Mouse (Mus musculus) kidney, postnatal 25 days (tissue): ENCODE measurements around the gene H2-DMb2.
A peak's percentile ranks its signal among the peaks of the same experiment; 100 is the strongest.

Source experiments
- DNase-seq, 2 experiments: peaks; one replicate each; pipeline ENCODE4 v3.0.0; 2021; ENCODE audit warnings: mixed read lengths in 2 of 2

The H2-DMb2 gene

GRCm38 (mm10) chr17:34143033-34143432 lies at the start of gene H2-DMb2:
Gene H2-DMb2, plus strand, starts transcription at chr17:34143307.
- peak; percentile 41 to 71 for DNase-seq

- no peak for DNase-seq
Observed at GRCm38 (mm10) chr17:34094283-34095035, 48.6 kb upstream of the H2-DMb2 start.

GRCm38 (mm10) chr17:34096497-34097010 lies 46.6 kb upstream of the H2-DMb2 start:
- no peak for DNase-seq

DNA sequence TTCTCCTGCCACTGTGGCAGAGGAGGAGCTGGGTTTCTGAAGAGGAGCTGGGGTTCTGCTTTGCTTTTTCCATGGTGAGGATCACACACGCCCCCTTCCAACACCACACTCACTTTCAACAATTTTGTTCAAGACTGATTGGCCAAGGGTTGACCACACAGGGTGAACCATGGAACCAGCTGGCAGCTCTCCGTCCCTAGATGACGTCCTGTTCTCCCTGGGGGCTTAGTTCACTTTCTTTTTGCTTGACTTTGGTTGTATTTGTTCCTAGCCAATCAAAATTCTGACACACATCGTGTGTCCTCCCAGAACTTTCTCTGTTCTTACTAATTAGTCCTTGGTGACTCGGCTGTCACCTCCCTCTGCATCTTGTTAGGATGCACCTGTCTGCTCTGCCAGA lies 45.8 kb upstream of the H2-DMb2 start:
- DNase-seq = no peak

GRCm38 (mm10) chr17:34098709-34099479 lies 44.2 kb upstream of the H2-DMb2 start:
- peak; percentile 45 to 59 for DNase-seq

DNA sequence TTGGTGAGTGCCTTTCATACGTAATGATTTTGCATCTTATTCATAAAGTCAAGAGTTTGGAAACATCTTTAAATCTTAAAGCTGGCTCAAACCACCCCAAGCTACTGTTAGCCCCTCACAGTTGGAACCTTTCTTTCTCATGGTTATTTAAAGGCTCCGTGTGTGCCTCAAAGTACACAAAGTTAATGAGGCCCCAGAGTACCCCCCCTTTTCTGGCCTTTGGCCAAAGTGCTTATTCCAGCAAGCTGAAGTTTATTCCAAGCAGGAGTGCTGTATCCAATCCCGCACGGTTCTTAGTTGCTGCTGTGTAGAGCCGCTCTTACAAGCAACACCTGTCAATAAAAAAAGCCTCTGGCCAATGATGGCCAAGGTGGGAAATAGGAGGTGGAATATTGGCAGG lies 43.6 kb upstream of the H2-DMb2 start:
- peak; percentile 72 to 73 for DNase-seq

DNA sequence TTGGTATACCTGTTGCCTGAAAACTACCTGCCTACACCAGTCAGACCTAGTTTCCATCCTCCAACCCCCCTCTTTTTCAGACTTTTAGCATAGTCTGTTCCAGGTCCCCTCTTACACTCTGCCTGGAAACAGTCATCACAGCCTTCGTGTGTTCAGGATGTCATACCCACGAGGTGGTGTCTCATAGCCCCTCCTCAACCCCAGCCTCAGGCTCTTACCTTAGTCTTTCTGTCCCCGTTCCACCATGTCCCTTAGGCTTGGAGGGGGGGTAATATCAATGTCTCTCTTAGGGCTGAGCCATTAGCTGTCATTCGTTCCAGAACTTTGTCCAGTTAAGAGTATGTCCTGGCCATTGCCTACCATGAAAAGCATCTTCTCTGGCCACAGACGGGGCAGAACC lies 41.9 kb upstream of the H2-DMb2 start:
- no peak for DNase-seq

GRCm38 (mm10) chr17:34101604-34102032 lies 41.5 kb upstream of the H2-DMb2 start:
- peak; percentile 93 to 99 for DNase-seq

DNA sequence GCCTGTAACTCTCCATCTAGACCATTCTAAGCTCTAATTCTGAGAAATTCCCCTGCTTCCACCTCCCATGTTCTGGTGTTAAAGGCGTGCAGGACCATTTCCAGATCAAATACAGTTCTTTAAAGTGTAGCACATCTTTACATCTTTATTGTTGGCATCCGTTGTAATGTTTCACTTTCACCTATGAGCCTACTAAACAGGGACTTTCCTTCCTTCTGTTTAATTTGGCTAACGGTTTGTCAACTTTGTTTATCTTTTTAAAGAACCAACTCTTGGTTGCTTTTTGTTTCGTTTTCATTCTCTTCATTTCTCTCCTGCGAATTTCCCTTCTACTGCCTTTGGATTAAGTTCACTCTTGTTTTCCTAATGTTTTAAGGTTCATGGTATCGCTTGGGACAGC lies 40.3 kb upstream of the H2-DMb2 start:
- no peak for DNase-seq

DNA sequence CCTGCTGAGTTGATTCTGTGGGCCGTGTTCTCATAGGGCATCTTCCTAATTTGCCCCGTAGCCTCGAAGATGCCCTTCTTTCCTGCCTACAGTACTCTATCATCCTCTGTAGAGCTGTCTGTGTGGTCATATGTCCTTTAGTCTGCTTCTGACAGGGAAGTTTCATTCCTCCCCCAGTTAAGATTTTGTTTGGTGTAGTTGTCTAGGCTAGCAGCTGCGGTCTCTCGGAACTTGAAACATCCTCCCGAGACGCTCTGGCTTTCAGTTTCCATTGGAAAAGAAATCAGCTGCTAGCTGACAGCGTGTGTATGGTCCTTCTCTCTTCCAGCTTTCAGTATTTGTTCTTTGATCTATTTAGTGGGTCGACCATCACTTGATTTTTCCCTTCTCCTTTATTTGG lies 38.3 kb upstream of the H2-DMb2 start:
- DNase-seq = no peak

- no peak for DNase-seq
Observed at GRCm38 (mm10) chr17:34106555-34106954, 36.6 kb upstream of the H2-DMb2 start.

DNA sequence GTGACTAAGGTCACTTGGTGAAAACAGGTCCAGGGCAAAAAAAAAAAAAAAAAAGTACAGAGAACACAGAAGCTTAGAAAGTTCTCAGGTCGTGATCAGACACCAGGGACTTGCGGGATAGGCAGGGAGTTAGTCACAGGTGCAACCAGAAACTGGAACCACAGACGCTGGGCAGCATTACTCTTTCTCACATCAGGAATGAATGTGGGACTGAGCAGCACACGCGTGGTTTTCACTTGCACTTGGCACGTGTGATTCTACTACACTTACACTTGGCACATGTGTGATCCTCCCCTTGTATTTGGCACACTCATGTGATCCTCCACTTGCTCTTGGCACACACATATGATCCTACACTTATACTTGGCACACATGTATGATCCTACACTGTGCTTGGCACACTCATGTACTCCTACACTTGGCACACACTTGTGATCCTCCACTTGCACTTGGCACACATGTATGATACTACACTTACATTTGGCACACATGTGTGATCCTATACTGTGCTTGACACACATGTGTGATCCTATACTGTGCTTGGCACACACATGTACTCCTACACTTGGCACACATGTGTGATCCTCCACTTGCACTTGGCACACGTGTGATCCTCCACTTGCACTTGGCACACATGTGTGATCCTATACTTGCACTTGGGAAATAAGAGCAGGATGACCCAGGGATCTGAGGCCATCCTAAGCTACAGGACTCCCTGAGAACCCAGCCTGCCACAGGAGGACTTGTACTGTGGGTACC lies 35.8 kb upstream of the H2-DMb2 start:
- no peak for DNase-seq

- DNase-seq = no peak
Observed at GRCm38 (mm10) chr17:34108460-34108859, 34.6 kb upstream of the H2-DMb2 start.

DNA sequence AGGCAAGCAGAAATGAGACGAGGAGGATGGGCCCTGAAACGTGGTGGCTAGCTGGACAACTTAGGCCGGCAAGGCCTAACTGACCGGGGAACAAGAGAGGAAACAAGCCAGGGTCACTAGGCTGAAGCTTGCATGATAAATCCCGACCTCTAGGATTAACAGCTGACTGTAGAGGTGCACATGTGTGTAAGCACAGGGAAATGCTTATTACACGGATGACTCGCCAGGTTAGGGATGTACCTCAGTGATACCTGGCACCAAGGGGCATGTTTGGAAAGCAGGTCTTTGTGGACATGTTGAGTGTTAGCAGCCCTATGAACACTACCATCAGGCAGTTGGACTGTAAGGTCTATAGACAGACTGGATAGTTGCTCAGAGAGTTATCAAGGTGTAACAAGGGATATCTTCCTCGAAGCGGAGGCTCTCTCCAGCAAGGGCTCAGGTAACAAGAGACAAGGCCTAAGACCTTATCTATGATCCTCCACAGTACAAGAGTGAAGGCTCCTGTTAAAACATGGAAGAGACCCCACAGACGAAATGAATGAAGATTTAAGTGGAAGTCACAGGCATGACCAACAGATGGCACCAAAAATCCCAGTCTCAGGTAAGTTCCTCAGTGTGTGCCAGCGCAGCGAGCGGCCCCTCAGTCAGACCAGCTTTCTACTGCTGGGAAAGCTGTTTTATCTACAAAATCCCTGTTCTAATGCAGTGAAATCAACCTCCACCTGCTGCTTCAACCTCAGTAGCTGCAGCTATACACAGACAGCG lies 33.9 kb upstream of the H2-DMb2 start:
- DNase-seq = peak in 1 of 2 experiments; percentile 39

DNA sequence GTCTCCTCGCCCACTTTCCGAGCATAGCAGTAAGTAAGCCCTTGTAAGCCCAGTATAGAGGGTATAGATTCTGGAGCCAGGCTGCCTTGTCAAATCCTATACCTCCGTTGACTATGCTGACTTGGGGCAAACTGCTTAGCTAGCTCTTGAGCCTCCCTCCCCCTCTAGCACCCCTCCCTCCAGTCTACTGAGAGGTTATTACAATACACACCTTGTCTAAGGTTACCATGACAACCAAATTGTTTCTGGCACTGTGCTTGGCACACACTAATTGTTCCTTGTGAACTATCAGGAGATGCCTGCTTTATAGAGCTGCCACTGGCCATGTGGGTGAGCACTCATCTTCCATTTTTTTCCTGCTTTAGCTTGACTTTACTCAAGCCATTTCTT lies 33.3 kb upstream of the H2-DMb2 start:
- DNase-seq = no peak

GRCm38 (mm10) chr17:34110309-34110708 lies 32.8 kb upstream of the H2-DMb2 start:
- no peak for DNase-seq

GRCm38 (mm10) chr17:34114114-34114513 lies 29.0 kb upstream of the H2-DMb2 start:
- DNase-seq = no peak

DNA sequence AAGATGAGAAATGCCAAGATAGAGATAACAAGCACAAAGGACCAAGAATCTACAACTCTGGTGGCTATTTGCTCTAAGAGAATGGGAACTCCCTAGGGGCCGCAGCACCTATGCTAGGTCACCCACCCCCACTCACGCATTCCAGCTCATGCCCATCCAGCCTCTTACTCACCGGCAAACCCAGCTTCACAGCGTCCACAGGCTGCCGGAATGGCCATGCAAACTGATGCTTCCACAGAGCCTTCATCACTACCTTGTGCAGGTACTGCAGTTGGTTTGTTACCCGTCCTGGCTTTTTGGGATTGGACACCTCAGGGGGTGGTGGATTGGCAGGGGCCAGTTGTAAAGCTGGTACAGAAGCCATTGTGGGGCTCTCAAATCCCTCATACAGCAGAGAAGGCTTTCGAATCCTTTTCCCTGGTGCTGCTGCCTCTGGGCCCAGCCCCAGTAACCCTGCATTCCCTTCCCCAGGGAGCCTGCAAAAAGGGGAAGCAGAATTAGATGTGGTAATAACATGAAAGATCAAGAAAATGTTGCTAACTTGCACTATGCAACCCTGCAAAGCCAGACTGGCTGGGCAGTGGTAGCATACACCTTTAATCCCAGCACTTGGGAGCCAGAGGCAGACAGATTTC lies 26.3 kb upstream of the H2-DMb2 start:
- DNase-seq = no peak

- no peak for DNase-seq
Observed at GRCm38 (mm10) chr17:34117421-34118112, 25.5 kb upstream of the H2-DMb2 start.

DNA sequence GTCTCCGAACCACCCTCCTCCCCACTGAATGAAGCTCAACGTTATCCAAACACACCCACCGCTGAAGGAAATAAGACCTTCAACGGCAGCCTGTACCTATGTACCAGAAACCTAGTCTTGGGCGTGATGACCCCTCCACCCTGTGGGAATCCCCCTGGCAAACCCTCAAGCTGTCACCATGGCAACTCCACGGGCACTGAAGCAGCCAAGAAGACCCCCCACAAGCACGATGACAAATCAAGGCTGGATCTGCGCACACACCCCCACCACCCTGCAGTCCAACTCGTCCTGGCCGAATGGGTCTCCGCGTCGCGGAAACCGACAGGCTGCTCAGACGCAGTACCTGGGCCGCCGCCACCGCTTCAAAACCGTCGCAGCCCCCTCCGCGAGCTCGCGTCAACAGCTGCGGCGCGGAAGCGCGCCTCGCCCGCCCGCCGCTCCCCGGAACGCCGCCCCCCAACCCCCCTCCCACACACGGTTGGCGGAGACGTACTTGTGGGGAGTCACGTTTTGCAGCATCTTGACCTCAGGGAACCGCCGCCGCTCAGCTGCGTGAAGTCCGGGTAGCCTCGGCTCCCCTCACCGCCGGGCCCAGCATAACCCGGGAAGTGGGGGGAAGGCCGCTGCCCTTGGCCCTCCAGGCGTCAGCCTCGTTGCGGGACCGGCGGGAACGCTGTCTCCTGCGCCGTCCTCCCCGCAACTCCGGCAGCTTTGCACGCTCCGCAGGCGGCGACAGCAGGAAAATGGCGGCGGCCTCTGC lies 24.8 kb upstream of the H2-DMb2 start:
- DNase-seq = peak; percentile 37 to 66

GRCm38 (mm10) chr17:34118873-34119248 lies 24.2 kb upstream of the H2-DMb2 start:
- no peak for DNase-seq
